Mouse (Mus musculus) stomach, embryonic 16.5 days (tissue): ENCODE results near the gene Gm4559. TPM values are rescaled to one million over a fixed set of nuclear protein-coding genes. Genes with fewer than 3 reads are reported as not detected.
"Not testable (repeated sequence)": the region's sequence is repeated elsewhere in the genome, so short reads cannot be mapped to it uniquely, and the experiment has no call there.

Experiments used
- ATAC-seq: fragments of 200-750 bp; cut with Nextera tagmentation; 2 replicates; pipeline ENCODE4 v1.8.0; 2017; ENCODE audit warnings: moderate number of reproducible peaks, moderate TSS enrichment; ENCODE audit not compliant: insufficient read depth, low FRiP score
- H3K27ac ChIP-seq: fragments of 300-500 bp; sonication (generic); 2 replicates; pipeline ENCODE4 v1.5.1; 2014; ENCODE audit warnings: low read length
- H3K27me3 ChIP-seq: fragments of 300-500 bp; sonication (generic); 2 replicates; pipeline ENCODE4 v1.6.1; 2014; ENCODE audit warnings: low read length, control low read depth, mixed read lengths; ENCODE audit not compliant: control insufficient read depth, insufficient read depth
- H3K36me3 ChIP-seq: fragments of 300-500 bp; sonication (generic); 2 replicates; pipeline ENCODE4 v1.6.1; 2014; ENCODE audit warnings: low read length; ENCODE audit not compliant: control insufficient read depth, insufficient read depth
- H3K4me1 ChIP-seq: fragments of 300-500 bp; sonication (generic); 2 replicates; pipeline ENCODE4 v1.6.1; 2014; ENCODE audit warnings: low read length, control low read depth, mixed read lengths; ENCODE audit not compliant: control insufficient read depth, insufficient read depth
- H3K4me2 ChIP-seq: fragments of 300-500 bp; sonication (generic); 2 replicates; pipeline ENCODE4 v1.6.1; 2014; ENCODE audit warnings: low read depth, low read length, mixed read lengths
- H3K4me3 ChIP-seq: fragments of 300-500 bp; sonication (generic); replicated peaks from 2 replicates; pipeline ENCODE4 v1.5.1; 2014; ENCODE audit warnings: mild to moderate bottlenecking, low read length
- H3K9ac ChIP-seq: fragments of 300-500 bp; sonication (generic); 2 replicates; pipeline ENCODE4 v1.6.1; 2014; ENCODE audit warnings: low read length
- H3K9me3 ChIP-seq: fragments of 300-500 bp; sonication (generic); replicated peaks from 2 replicates; pipeline ENCODE4 v1.6.1; 2016; ENCODE audit warnings: low read length, control low read depth; ENCODE audit not compliant: control insufficient read depth
- WGBS: fragments of 180-500 bp; shearing (Covaris S2); extraction: QIAGEN DNeasy Blood & Tissue Kit; methylation state at CpG from one replicate; pipeline ENCODE4 v1.1.7; 2014; 5-methylcytosine and 5-hydroxymethylcytosine counted together
- polyA plus RNA-seq: library from polyadenylated mRNA; unstranded; fragments of >200 nt; fragmentation: Nextera tagmentation; extraction: Ambion mirVana; gene quantifications from 2 replicates; pipeline ENCODE4 v1.2.1, GENCODE M21; 2015

Gene Gm4559
- polyA plus RNA-seq, result not detected in 2 replicates

DNA sequence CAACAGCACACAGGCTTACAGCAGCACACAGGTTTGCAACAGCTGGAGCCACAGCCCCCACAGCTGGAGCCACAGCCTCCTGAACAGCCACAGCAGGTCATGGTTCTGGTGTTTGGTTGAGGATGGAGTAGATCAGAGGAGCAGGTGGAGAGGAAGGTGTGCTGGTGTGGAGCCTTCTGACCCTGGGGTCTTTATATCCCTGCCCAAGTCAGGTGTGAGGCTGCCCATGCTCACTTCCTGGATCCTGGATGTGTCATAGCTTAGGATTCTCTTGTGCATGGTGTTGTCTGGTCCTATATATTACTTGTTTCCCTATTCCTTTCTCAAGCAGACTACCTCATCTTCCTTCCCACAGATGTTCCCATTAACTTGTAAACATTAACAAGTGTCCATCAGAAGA, at the start of gene Gm4559:
Gm4559 (minus strand) TSS at position 101 of the 400 bp plus-strand sequence.
- ATAC-seq, H3K27ac ChIP-seq, H3K27me3 ChIP-seq, H3K4me1 ChIP-seq, H3K4me3 ChIP-seq, H3K36me3 ChIP-seq, H3K9me3 ChIP-seq, H3K9ac ChIP-seq, H3K4me2 ChIP-seq: not testable (repeated sequence)

- Histone ChIP-seq H3K9ac (0 out of 2 replicates have a peak overlapping the region, but pooled peaks have one; percentile 38), H3K4me1 (peaks cover 25% of the 10 kb centered on the region), H3K9me3 (no peaks in the 10 kb centered on the region), H3K27ac (peak overlapping the region; percentile 87), H3K4me2 (no peak overlapping the region), H3K4me3 (no peak overlapping the region), H3K27me3 (no peaks in the 10 kb centered on the region), H3K36me3 (no peaks in the 10 kb centered on the region)
- 59% methylated on average over 12 of the region's 12 CpGs for WGBS
- peak; percentile 56; the same call in 1 of the 2 replicates for ATAC-seq
Measured at GRCm38 (mm10) chr7:142323396-142324117, 49.4 kb upstream of the Gm4559 start.

DNA sequence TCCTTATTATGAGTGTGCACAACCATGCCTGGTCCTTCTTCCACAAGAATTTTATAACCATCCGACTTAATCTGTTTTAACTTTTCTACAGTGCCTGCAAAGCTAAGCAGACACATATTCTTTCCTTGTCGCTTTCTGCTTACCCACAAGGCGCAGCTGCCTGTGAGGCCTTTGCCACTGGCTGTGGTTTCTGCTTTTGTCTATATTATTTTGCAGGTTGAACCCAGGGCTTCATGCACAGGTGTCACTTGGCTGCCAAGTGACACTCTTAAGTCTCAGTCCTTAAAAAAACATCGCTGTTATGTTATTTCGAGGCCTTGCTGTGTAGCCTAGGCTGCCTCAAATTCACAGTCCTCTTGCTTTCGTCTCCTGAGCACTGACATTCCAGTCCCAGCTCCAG, 48.5 kb upstream of the Gm4559 start:
- WGBS, result 77% methylated on average over 6 of the region's 6 CpGs
- H3K27ac ChIP-seq, result peak overlapping the region; percentile 87
- ATAC-seq, result no peak

GRCm38 (mm10) chr7:142321637-142322306, 47.6 kb upstream of the Gm4559 start:
- H3K4me2 ChIP-seq, H3K4me3 ChIP-seq, H3K36me3 ChIP-seq, ATAC-seq, H3K27me3 ChIP-seq, H3K9me3 ChIP-seq: not testable (repeated sequence)
- H3K4me1 ChIP-seq, result peaks cover 24% of the 10 kb centered on the region
- H3K27ac ChIP-seq, result peak overlapping the region; percentile 87
- peak overlapping the region; percentile 16; the same call in 1 of the 2 replicates for H3K9ac ChIP-seq
- 63% methylated on average over 4 of the region's 10 CpGs for WGBS

More for the DNA sequence above, 48.5 kb upstream of the Gm4559 start:
- Histone ChIP-seq H3K4me3 (no peak overlapping the region), H3K36me3 (no peaks in the 10 kb centered on the region), H3K27me3 (no peaks in the 10 kb centered on the region), H3K4me2 (no peak overlapping the region), H3K9me3 (no peaks in the 10 kb centered on the region), H3K9ac (no peak overlapping the region), H3K4me1 (peaks cover 25% of the 10 kb centered on the region)

GRCm38 (mm10) chr7:142320906-142321305, 46.7 kb upstream of the Gm4559 start:
- H3K27me3 ChIP-seq, result no peaks in the 10 kb centered on the region
- peak overlapping the region; percentile 87 for H3K27ac ChIP-seq
- 28% methylated on average over 2 of the region's 2 CpGs for WGBS
- H3K9ac ChIP-seq, result peak overlapping the region; percentile 3; the same call in 1 of the 2 replicates
- no peak overlapping the region for H3K4me3 ChIP-seq
- no peak for ATAC-seq
- no peak overlapping the region for H3K4me2 ChIP-seq
- H3K36me3 ChIP-seq, result no peaks in the 10 kb centered on the region
- peaks cover 24% of the 10 kb centered on the region for H3K4me1 ChIP-seq
- no peaks in the 10 kb centered on the region for H3K9me3 ChIP-seq

DNA sequence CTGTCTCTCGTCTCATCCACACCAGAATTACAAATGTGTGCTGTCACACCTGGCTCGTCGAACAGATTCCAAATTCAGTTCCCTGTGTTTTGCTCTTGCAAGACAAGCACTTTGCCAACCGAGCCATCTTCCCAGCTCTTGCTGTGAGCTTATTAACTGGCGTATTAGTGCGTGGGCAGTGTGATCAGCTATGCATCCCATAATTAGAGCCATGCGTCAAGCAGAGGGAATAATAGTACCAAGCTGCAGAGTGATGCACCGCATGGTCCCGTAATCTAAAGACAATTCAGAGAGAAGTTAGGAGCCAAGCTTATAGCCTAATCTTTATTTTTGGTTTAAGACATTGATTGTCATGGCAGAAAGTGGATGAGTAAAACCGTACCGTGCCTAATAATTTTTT, 45.0 kb upstream of the Gm4559 start:
- H3K27ac ChIP-seq, result peak overlapping the region; percentile 87
- H3K9ac ChIP-seq, result no peak overlapping the region
- ATAC-seq, result no peak
- no peak overlapping the region for H3K4me3 ChIP-seq
- H3K4me1 ChIP-seq, result peaks cover 19% of the 10 kb centered on the region
- WGBS, result 81% methylated on average over 11 of the region's 11 CpGs
- H3K4me2 ChIP-seq, result no peak overlapping the region
- H3K9me3 ChIP-seq, result no peaks in the 10 kb centered on the region
- H3K36me3 ChIP-seq, result no peaks in the 10 kb centered on the region
- no peaks in the 10 kb centered on the region for H3K27me3 ChIP-seq

- ATAC-seq, result no peak
- H3K9me3 ChIP-seq, result no peaks in the 10 kb centered on the region
- H3K36me3 ChIP-seq, result no peaks in the 10 kb centered on the region
- peak overlapping the region; percentile 4; the same call in 1 of the 2 replicates for H3K9ac ChIP-seq
- H3K27ac ChIP-seq, result no peak overlapping the region; the same call in 1 of the 2 replicates
- H3K4me2 ChIP-seq, result no peak overlapping the region
- no peak overlapping the region for H3K4me3 ChIP-seq
- peaks cover 19% of the 10 kb centered on the region for H3K4me1 ChIP-seq
- 53% methylated on average over 5 of the region's 5 CpGs for WGBS
- H3K27me3 ChIP-seq, result no peaks in the 10 kb centered on the region
Measured at GRCm38 (mm10) chr7:142317216-142317615, 43.1 kb upstream of the Gm4559 start.

- H3K36me3 ChIP-seq, result no peaks in the 10 kb centered on the region
- H3K27ac ChIP-seq, result no peak overlapping the region
- peak; percentile 54; the same call in 1 of the 2 replicates for ATAC-seq
- WGBS, result 26% methylated on average over 6 of the region's 6 CpGs
- H3K9me3 ChIP-seq, result no peaks in the 10 kb centered on the region
- no peaks in the 10 kb centered on the region for H3K27me3 ChIP-seq
- no peak overlapping the region for H3K4me3 ChIP-seq
- no peak overlapping the region for H3K4me2 ChIP-seq
- peaks cover 19% of the 10 kb centered on the region for H3K4me1 ChIP-seq
- no peak overlapping the region for H3K9ac ChIP-seq
Measured at GRCm38 (mm10) chr7:142316558-142316957, 42.4 kb upstream of the Gm4559 start.

- Histone ChIP-seq H3K4me3 (no peak overlapping the region), H3K4me1 (peaks cover 11% of the 10 kb centered on the region), H3K9me3 (no peaks in the 10 kb centered on the region), H3K27ac (no peak overlapping the region), H3K36me3 (no peaks in the 10 kb centered on the region), H3K9ac (no peak overlapping the region), H3K4me2 (no peak overlapping the region), H3K27me3 (no peaks in the 10 kb centered on the region)
- WGBS, result 54% methylated on average over 5 of the region's 5 CpGs
- no peak for ATAC-seq
Measured at GRCm38 (mm10) chr7:142314600-142315285, 40.6 kb upstream of the Gm4559 start.
